Mouse (Mus musculus): Measurements from ENCODE around the gene Rpl11. TPM values are rescaled to one million over a fixed set of nuclear protein-coding genes. Genes with fewer than 3 reads are reported as not detected.

Gene Rpl11
- polyA plus RNA-seq, 1 experiment from 2014 or later = 388 TPM

GRCm38 (mm10) chr4:136035078-136035477 lies 18.1 kb downstream of the Rpl11 start:
- Histone ChIP-seq H3K9me3 (no peaks in the 10 kb centered on the region), H3K4me1 (replicated peaks) (peaks cover 14% of the 10 kb centered on the region), H3K4me3 (no peak overlapping the region), H3K27ac (no peak overlapping the region), H3K36me3 (no peaks in the 10 kb centered on the region), H3K27me3 (ENCODE audit: insufficient read depth, poor library complexity, severe bottlenecking) (no peaks in the 10 kb centered on the region)
- no peak for DNase-seq (ENCODE audit: low spot score)
- WGBS = 87% methylated on average over 4 of the region's 4 CpGs

DNA sequence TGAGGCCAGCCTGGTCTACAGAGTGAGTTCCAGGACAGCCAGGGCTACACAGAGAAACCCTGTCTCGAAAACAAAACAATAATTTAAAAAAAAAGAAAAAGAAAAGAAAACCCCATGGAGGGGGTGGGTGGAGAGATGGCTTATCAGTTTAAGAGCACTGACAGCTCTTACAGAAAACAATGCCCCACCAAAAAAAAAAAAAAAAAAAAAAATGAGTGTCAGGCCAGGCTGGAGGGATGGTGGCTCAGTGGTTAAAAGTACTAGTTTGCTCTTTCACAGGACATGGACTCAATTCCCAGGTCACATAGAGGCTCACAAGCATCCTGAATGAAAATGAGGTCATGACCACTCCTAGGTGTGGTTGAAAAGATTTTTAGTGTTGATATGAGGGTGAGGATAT lies 20.0 kb downstream of the Rpl11 start:
- DNase-seq (ENCODE audit: low spot score) = no peak
- no peaks in the 10 kb centered on the region for H3K27me3 ChIP-seq (ENCODE audit: insufficient read depth, poor library complexity, severe bottlenecking)
- H3K9me3 ChIP-seq = no peaks in the 10 kb centered on the region
- 63% methylated on average over 1 of the region's 1 CpGs for WGBS
- no peak overlapping the region for H3K27ac ChIP-seq
- no peak overlapping the region for H3K4me3 ChIP-seq
- peaks cover 17% of the 10 kb centered on the region for H3K4me1 ChIP-seq (replicated peaks)
- H3K36me3 ChIP-seq = no peaks in the 10 kb centered on the region

DNA sequence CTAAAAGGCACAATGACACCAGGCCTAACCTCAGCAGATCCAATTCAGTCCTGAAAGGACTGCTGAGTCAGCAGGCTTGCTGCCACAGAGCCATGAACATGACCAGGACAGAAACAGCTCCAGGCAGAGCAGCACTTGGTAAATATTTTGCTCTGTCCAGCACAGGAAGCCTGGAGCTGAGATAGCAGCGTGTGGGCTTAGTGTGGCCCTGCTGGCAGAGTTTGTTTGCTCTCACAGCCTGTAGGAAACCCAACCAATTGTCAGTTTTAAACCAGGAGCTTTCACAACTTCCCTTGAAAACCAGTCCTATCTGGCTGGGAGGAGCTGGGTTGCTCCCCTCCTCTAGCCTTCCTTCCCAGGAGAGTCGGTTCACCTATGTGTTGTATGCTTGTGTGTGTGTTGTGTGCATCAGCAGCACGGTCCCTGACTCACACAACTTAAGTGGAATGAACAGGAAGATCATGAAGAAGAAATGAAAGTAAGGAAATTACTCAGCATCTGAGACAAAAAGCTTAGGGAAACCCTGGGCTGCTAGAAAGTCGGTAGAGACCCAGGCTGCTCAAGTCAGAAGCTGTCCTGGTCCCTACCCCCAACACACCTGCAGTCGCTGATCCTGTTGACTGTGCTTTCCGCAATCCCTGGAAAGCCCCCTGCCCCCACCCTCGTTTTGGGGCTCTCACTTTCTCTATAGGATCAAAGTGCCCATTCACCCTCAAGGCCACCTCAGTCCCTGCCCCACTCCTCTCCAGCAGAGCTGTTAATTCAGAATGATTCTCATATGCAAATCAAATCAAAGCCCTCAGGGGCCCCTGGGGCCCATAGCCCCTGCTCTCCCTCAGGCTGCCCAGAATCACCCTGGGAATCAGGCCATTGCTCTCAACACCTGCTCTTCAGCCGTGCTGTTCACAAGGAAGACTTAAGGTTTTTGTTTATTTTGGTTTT lies 22.0 kb downstream of the Rpl11 start:
- no peaks in the 10 kb centered on the region for H3K27me3 ChIP-seq (ENCODE audit: insufficient read depth, poor library complexity, severe bottlenecking)
- H3K9me3 ChIP-seq = no peaks in the 10 kb centered on the region
- WGBS = 6% methylated on average over 8 of the region's 8 CpGs
- H3K27ac ChIP-seq = peak overlapping the region; percentile 77
- H3K36me3 ChIP-seq = no peaks in the 10 kb centered on the region
- peaks cover 26% of the 10 kb centered on the region for H3K4me1 ChIP-seq (replicated peaks)
- no peak for DNase-seq (ENCODE audit: low spot score)
- H3K4me3 ChIP-seq = peak overlapping the region; percentile 18; the same call in 1 of the 2 replicates

- WGBS = 93% methylated on average over 5 of the region's 5 CpGs
- H3K27ac ChIP-seq = no peak overlapping the region
- H3K36me3 ChIP-seq = no peaks in the 10 kb centered on the region
- H3K4me1 ChIP-seq (replicated peaks) = peaks cover 26% of the 10 kb centered on the region
- no peaks in the 10 kb centered on the region for H3K27me3 ChIP-seq (ENCODE audit: insufficient read depth, poor library complexity, severe bottlenecking)
- H3K4me3 ChIP-seq = no peak overlapping the region
- H3K9me3 ChIP-seq = no peaks in the 10 kb centered on the region
- DNase-seq (ENCODE audit: low spot score) = no peak
Observed at GRCm38 (mm10) chr4:136028689-136029088, 24.5 kb downstream of the Rpl11 start.

DNA sequence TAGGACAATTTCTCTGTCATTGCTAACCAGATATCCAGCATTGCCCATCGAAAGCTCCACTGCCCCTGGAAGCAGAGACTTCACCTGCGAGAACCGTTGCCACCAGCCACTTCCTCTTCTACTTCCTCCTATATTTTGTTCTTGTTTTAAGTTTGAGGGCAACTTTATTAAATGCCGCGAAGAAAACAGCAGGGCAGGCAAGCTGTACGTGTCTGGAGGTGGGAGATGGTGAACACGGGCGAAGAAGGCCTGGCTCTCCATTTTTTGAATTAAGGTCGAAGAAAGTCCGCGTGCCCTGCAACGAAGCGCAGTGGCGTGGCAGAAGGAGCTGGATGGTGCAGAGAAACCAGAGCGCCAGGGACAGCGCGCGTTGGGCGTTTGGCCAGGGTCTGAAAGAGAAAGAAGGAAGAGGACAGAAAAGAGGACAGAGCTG lies 25.1 kb downstream of the Rpl11 start:
- 89% methylated on average over 19 of the region's 19 CpGs for WGBS
- Histone ChIP-seq H3K27ac (peak overlapping the region; percentile 60; the same call in 1 of the 2 replicates), H3K9me3 (no peaks in the 10 kb centered on the region), H3K27me3 (ENCODE audit: insufficient read depth, poor library complexity, severe bottlenecking) (no peaks in the 10 kb centered on the region), H3K36me3 (no peaks in the 10 kb centered on the region), H3K4me3 (no peak overlapping the region), H3K4me1 (replicated peaks) (peaks cover 26% of the 10 kb centered on the region)
- DNase-seq (ENCODE audit: low spot score) = no peak

GRCm38 (mm10) chr4:136027416-136028131 lies 25.7 kb downstream of the Rpl11 start:
- Histone ChIP-seq H3K36me3 (no peaks in the 10 kb centered on the region), H3K4me3 (no peak overlapping the region), H3K4me1 (replicated peaks) (peaks cover 26% of the 10 kb centered on the region), H3K27me3 (ENCODE audit: insufficient read depth, poor library complexity, severe bottlenecking) (no peaks in the 10 kb centered on the region), H3K27ac (no peak overlapping the region), H3K9me3 (no peaks in the 10 kb centered on the region)
- WGBS = 71% methylated on average over 8 of the region's 8 CpGs
- no peak for DNase-seq (ENCODE audit: low spot score)

DNA sequence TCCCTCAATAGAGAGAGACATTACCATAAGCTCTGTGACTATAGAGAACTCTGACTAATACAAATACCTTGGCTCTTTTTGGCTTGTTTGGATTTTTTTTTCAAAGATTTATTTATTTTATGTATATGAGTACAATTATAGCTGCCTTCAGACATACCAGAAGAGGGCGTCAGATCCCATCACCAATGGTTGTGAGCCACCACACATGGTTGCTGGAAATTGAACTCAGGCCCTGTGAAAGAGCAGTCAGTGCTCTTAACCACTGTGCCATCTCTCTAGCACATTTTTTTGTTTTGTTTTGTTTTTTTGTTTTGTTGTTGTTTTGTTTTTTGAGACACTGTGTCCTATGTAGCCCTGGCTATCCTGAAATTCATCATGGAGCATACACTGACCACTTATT lies 27.9 kb downstream of the Rpl11 start:
- H3K27ac ChIP-seq = no peak overlapping the region
- no peaks in the 10 kb centered on the region for H3K27me3 ChIP-seq (ENCODE audit: insufficient read depth, poor library complexity, severe bottlenecking)
- H3K36me3 ChIP-seq = 0 out of 2 replicates have a peak, but pooled peaks cover 3% of the 10 kb centered on the region
- no peak for DNase-seq (ENCODE audit: low spot score)
- no peak overlapping the region for H3K4me3 ChIP-seq
- 79% methylated on average over 1 of the region's 1 CpGs for WGBS
- no peaks in the 10 kb centered on the region for H3K9me3 ChIP-seq
- peaks cover 26% of the 10 kb centered on the region for H3K4me1 ChIP-seq (replicated peaks)

DNA sequence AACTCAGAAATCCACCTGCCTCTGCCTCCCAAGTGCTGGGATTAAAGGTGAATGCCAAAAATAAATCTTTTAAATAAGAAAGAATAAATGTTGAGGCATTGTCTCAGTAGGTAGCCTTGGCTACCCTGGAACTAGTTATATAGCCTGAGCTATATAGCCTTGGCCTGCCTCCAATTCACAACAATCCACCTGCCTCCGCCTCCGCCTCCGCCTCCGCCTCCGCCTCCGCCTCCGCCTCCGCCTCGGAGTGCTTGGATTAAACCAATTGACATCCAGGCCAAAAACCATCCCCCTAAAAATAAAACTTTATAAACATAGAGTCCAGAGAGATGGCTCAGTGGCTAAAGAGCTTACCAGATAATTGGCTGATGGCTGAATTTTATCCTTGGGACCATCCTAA lies 30.3 kb downstream of the Rpl11 start:
- Histone ChIP-seq H3K4me3 (no peak overlapping the region), H3K9me3 (no peaks in the 10 kb centered on the region), H3K36me3 (0 out of 2 replicates have a peak, but pooled peaks cover 9% of the 10 kb centered on the region), H3K27ac (no peak overlapping the region), H3K4me1 (replicated peaks) (peaks cover 30% of the 10 kb centered on the region), H3K27me3 (ENCODE audit: insufficient read depth, poor library complexity, severe bottlenecking) (no peaks in the 10 kb centered on the region)
- 96% methylated on average over 9 of the region's 9 CpGs for WGBS
- no peak for DNase-seq (ENCODE audit: low spot score)

DNA sequence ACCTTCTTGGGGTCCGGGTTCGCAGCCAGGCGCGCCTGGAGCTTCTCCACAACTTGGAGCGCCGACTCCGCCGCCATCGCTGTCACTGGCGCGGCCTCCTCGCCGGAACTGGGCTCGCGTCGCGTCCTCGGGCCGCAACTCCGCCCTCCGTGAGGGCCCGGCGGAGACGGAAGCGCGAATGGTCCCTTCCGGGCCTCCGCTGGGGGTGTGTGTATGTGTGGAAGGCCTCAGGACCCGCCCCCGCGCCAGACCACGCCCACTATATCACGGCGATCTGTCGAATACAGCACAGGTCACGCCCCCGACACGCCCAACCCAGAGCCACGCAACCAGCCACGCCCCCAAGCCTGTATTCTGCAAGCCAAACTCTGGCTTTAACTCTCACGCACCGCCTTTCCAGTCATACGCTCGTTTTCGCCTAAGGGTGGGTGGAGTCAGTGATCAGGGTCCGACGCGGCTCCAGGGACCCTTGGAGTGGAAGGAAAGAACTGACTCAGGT lies 31.6 kb downstream of the Rpl11 start, which contains the start of gene Eloa:
Eloa (minus strand) TSS at position 215 of the 499 bp plus-strand sequence.
- peak; percentile 100 for DNase-seq (ENCODE audit: low spot score)
- H3K4me1 ChIP-seq (replicated peaks) = peaks cover 24% of the 10 kb centered on the region
- WGBS = under 1% methylated on average over 48 of the region's 48 CpGs

DNA sequence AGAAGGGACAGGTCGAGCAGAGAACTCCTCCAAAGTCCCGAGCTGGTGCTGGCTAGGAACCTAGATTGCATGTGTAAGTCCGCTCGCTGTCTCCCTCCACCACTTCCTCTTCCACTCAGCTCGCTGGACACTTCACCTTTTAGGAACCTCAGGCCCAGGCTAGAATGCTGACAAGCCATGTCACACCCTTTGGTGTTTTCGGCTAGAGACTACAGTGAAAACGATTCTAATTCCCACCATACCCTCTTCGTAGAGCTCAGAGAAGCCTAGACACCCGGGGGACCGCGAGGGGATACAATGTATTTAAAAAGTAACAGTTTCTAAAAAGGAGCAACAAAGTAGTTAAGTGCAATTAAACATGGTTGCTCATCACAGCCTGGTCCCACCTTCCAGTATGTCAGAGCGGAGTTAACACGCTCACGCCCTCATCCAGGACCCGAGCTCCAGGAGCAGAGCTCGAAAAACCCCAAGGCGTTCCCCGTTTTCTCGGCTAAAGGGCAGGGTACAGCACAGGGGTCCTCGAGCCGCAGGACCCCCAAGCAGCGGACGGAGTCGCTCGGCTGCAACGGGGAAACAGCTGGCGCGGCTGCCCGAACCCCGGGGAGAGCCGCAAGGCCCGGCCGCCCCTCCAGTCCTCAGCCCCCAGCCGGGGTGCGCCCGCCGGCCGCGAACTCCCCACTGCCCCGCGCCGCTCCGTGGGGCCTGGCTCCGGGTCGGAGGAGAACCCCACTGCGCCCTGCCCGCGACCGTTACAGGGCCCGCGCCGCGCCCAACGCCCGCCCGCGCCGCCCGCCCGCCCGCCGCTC lies 32.3 kb downstream of the Rpl11 start:
- peak overlapping the region; percentile 100 for H3K4me3 ChIP-seq
- H3K9me3 ChIP-seq = no peaks in the 10 kb centered on the region
- peak; percentile 16 for DNase-seq (ENCODE audit: low spot score)
- 1% methylated on average over 62 of the region's 62 CpGs for WGBS
- no peaks in the 10 kb centered on the region for H3K27me3 ChIP-seq (ENCODE audit: insufficient read depth, poor library complexity, severe bottlenecking)
- H3K36me3 ChIP-seq = peaks cover 19% of the 10 kb centered on the region; the same call in 1 of the 2 replicates
- peaks cover 24% of the 10 kb centered on the region for H3K4me1 ChIP-seq (replicated peaks)
- H3K27ac ChIP-seq = peak overlapping the region; percentile 95

More for the DNA sequence above, 31.6 kb downstream of the Rpl11 start, which contains the start of gene Eloa:
- Histone ChIP-seq H3K27ac (peak within 1 kb of the TSS; percentile 95), H3K9me3 (no peaks in the 10 kb centered on the region), H3K27me3 (ENCODE audit: insufficient read depth, poor library complexity, severe bottlenecking) (no peaks in the 10 kb centered on the region), H3K36me3 (peaks cover 15% of the 10 kb centered on the region; the same call in 1 of the 2 replicates), H3K4me3 (peak within 1 kb of the TSS; percentile 100)

DNA sequence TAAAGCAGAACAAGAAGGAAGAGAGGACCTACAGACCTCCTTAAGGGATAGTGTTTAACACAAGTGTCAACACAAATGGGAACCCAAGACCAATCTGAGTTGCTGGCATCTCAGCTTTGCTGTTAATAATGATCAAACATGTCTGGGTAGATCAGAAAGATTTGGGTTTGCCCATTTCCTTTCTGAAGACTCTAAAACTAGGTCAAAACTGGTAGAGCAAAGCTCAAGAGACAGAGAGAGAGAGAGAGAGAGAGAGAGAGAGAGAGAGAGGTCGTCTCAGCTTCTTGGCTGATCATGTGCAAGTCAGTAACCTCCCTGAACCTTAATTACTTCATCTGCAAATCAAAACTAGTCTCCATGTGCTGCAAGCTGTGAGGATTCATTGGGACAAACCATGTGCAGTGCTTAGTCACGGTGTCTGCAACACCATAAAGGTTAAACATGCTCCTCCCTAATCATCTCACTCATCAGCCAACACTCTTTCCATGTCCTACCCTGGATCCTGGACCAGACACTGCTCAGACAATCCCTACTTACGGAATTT lies 37.1 kb downstream of the Rpl11 start:
- no peak overlapping the region for H3K27ac ChIP-seq
- H3K36me3 ChIP-seq = peaks cover 45% of the 10 kb centered on the region
- peaks cover 16% of the 10 kb centered on the region for H3K4me1 ChIP-seq (replicated peaks)
- WGBS = 87% methylated on average over 3 of the region's 3 CpGs
- no peak overlapping the region for H3K4me3 ChIP-seq
- H3K9me3 ChIP-seq = no peaks in the 10 kb centered on the region
- no peak for DNase-seq (ENCODE audit: low spot score)
- no peaks in the 10 kb centered on the region for H3K27me3 ChIP-seq (ENCODE audit: insufficient read depth, poor library complexity, severe bottlenecking)

DNA sequence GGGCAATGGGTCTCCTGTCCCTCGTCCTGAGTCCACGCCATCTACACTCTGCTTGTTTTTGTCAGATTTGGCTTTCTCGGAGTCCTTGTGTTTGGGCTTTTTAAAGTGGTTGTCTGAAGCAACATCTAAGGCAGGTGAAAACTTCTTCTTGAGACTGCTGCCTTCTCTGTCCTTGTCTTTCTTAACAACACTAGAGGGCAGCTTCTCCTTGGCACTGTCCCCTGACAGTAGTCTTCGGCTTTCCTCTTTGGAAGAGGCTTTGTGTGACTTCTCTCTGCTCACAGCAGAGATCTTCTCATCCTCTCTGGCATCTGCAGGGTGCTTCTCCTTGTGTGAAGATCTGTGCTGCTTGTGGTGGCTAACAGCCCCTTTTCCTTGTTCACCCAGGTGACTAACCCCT lies 42.6 kb downstream of the Rpl11 start:
- no peaks in the 10 kb centered on the region for H3K4me1 ChIP-seq (replicated peaks)
- H3K27me3 ChIP-seq (ENCODE audit: insufficient read depth, poor library complexity, severe bottlenecking) = no peaks in the 10 kb centered on the region
- no peaks in the 10 kb centered on the region for H3K9me3 ChIP-seq
- no peak overlapping the region for H3K4me3 ChIP-seq
- peaks cover 84% of the 10 kb centered on the region for H3K36me3 ChIP-seq
- no peak for DNase-seq (ENCODE audit: low spot score)
- WGBS = 92% methylated on average over 4 of the region's 4 CpGs
- no peak overlapping the region for H3K27ac ChIP-seq
